Mouse (Mus musculus) central nervous system, embryonic 18 days (tissue): ENCODE data around the gene Mb. TPM values are rescaled to one million over a fixed set of nuclear protein-coding genes. Genes with fewer than 3 reads are reported as not detected.

ENCODE experiments used
- polyA plus RNA-seq: library from polyadenylated mRNA; depleted of rRNA; stranded (reverse); fragments of >200 nt; gene quantifications from 2 replicates; pipeline ENCODE4 v1.2.3, GENCODE M21; 2012; rRNA removed

The Mb gene
- polyA plus RNA-seq, result 0.18 and 1.1 TPM in 2 replicates

DNA sequence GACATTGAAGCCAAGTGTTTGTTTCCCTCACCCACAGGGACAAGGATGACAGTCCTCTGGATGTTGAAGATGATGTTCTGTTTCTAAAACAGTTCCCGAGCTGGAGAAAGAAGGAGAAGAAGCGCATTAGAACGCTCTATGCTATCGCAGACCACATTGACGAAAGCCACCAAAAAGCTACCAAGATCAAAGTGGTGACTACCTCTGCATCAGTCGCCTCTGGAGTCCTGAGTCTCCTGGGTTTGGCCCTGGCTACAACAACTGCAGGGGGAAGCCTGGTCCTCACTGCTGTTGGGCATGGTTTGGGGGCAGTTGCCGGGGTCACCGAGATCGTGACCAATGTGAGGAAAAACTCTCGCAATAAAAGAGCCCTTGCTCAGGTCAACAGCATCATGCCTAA, at the start of gene Mb:
Gene Mb, minus strand, starts transcription at position 101 of the 400 bp plus-strand sequence.

DNA sequence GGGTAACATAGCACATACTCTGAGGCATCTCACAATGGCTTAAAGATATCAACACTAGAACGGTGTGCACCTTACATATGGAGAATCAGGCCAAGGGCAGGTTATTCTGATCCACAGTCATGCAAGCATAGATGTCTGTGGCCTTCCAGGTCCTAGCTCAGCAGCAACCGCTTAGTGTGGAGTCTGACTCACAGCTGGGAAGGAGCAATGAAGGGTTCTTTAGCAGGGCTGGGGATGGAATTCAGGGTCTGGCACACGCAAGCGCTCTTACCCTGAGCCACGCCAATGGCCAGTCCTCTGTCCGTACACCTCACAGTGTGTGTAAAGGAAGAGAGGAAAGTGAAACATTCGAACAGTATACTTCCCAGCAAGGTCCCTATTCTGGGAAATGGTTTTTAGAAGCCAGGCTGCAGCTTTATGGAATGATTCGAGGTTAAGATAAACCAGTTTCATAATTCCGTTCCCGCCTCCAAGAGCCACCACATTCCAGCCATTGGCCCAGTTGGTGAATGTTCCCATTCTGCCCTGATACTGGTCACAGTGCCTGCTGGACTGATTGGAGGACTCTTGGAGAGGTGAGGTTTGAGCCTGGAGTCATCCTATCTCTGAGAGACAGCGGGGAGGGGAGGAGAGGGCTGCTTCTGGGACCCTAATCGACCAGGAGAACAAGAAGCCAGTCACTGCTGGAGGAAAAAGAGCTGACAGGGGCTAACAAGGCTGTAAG, 5.7 kb downstream of the Mb start, which contains the start of gene Apol6:
Gene Apol6, plus strand, starts transcription at position 133 of the 724 bp plus-strand sequence.

Other genes with a start within 250 kb of the Mb start
- gene Zfp251, start 179.2 kb downstream of the Mb start, polyA plus RNA-seq, result 26.9 and 27.3 TPM in 2 replicates
- 13.7 and 13.9 TPM in 2 replicates for gene Zfp7, start 171.4 kb downstream of the Mb start, polyA plus RNA-seq
- 1.6 and 1.9 TPM in 2 replicates for gene Gm49527, start 171.3 kb downstream of the Mb start, polyA plus RNA-seq
- gene Zfp647, start 125.2 kb downstream of the Mb start, polyA plus RNA-seq, result 24.6 and 28.8 TPM in 2 replicates
- 31.9 and 33.1 TPM in 2 replicates for gene 1110038F14Rik, start 102.2 kb downstream of the Mb start, polyA plus RNA-seq
- gene Apol6, start 5.9 kb downstream of the Mb start, polyA plus RNA-seq, result 0.12 and 0.22 TPM in 2 replicates